Mouse (Mus musculus) WW6 (cell line): ENCODE data around the gene Agpat4.

Source experiments
- DNase-seq: peaks from one replicate; pipeline ENCODE4 v3.0.0-alpha.2; 2013; ENCODE audit warnings: low read depth, low spot score

The Agpat4 gene

DNA sequence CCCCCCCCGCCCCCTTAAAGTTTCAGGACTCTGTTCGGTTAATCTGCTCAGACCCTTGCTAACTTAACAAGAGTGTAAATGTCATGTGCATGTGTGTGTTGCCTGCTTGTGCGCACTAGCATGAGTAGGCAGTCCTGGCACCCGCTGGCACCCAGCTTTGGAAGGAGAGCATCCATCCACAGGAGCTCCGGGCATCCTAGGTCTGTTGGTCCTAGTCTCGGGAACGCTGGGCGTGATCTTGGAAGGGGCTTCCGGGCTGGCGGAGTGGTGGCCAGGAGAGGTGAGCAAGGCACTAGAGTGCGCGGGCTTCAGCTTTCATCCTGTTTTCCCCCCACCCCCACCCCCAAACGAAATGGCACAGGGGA lies at the start of gene Agpat4:
TSS of gene Agpat4 (plus strand) at position 144 of the 365 bp plus-strand sequence.
- DNase-seq: no peak

DNA sequence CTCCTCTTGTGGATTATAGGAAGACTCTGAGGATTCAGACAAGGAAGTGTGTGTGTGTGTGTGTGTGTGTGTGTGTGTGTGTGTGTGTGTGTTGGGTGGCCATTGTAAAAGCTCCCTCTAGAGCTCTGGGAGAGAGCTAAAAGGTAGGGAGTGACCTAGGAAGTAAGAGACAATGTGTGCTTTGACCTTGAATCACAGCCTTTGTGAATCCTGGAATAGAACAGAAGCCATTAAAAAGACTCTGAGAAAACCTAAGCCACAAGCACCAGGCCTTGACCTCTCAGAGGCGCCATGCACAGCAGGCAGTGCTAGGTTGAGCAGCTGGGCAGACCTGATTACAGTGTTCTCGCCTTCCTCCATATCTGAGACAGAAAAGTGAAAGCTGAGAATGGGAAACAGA lies 41.7 kb upstream of the Agpat4 start:
- DNase-seq: no peak

DNA sequence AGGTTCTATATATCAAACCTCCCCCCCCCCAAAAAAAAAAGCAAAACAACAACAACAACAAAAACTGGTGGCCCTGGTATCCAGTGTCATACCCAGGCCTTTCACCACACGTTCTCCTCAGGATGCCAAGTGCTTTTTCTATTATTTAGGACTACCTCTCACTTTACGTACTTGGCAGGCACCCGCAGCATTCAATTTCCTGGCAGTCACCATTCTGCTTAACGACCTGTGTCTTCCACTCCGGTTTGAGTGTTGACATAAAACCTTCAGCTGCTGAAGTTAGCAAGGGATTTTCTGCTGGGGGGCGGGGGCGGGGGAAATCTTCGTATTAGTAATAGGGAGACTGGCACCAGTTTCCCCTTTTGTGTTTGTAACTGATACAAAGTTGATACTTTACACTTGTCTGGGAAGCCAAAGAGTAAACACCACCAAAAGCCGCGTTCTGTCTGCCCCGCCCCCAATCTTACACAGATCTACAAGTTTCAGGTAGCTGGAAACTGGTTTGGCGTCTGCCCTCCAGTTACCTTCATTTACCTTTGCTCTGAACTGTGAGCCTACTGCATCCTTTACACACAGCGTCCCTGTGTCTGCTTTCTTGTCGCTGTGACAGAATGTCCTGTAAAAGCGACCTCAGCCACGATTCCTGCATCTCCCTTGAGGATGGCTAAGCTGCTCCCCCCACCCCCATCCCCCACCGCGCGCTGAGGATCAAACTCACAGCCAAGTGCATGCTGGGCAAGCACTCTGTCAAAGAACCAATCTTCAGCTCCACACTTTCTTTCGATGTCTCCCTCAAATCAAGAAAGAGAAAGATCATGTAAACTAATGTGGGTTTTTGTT lies 37.6 kb upstream of the Agpat4 start:
- DNase-seq: no peak

DNA sequence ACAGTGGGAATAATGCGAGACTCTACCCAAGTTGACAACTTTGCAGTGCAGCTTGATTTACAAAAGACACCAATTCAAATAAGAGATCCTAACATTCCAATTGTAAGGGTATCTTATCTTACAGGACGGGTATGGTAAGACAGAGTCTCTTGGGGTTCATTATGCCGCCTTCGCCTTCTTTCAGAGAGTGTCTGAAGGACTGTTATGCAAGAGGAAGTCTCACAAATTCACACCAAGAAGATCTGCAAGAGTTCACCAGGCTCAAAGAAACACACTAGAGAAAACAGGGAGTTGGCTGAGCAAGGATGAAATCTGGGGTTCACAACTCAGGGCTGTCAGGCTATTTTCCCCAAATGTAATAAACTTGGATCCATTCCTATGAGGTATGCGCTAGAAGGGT lies 36.3 kb upstream of the Agpat4 start:
- no peak for DNase-seq

DNA sequence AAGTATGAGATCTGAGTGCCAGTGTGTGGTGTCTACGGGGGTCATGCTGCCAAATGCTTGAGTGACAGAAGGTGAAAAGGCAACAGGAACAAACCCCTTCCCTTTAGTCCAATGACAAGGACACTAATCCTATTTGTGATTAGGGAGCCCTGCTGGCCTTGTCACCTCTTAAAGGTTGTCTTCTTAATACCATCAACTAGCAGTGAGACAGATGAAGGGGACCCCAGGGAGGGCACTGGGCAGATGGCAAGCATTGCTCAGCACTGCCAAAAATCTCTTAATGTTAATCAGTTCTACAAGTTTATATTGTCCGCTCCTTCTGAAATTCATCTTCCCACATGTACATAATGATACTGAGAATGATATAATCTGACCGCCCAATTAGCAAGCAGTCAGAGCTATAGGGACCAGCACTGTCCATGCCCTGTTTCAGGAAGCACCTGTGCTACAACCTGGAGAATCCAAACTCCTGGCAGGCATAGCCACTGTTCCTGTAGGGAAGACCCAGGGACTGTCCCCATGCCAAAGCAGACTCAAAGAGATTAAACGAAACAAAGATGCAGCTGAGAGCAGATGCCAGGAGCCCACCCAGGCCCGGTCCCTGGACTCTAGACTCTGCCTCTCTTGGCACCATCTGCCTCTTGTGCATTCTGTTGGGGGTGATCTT lies 28.1 kb upstream of the Agpat4 start:
- no peak for DNase-seq

DNA sequence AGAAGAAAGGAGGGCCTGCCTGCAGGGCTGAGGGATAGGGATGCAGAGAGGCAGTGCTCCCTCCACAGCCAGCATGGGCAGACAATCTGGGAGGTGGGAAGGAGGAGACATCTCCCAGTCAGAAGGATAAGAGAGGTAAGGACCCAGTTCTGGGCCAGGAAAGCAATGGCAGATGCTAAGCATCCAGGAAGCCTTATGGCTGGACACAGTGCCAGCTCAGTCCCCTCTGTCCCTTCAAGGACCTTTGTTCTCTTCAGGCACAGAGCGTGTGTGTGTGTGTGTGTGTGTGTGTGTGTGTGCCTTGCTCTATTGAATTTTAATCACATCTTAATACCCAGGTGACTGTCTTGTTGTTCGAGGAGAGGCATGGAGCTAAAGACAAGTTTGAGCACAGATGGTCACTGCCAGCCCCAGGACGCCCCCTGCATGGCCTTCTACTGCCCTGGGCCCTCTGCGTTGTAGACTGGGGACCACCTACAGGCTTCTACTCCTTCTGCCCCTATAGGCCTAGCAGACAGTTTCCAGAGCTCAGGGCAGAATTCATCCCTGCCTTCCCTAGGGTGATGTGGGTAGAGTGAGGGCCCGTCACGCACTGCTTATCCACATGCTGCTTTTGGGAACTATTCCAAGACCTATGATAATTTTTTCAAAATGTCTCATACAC lies 25.5 kb upstream of the Agpat4 start:
- DNase-seq: no peak

DNA sequence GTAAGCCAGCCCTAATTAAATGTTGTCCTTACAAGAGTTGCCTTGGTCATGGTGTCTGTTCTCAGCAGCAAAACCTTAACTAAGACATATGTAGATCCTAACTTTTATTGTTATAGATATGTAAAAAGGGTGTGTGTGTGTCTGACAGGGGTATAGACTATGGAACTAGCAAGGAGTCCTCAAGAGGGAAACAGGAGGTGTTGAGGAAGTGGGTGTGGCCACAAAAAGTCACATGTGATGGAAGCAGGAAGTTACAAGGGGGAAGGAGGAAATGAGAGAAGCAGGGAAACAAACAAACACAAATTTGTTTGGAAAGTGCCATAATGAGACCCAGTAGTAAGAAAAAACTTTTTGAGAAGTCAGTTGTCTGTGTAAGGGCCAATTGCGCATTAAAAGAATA lies 24.5 kb upstream of the Agpat4 start:
- DNase-seq: no peak

DNA sequence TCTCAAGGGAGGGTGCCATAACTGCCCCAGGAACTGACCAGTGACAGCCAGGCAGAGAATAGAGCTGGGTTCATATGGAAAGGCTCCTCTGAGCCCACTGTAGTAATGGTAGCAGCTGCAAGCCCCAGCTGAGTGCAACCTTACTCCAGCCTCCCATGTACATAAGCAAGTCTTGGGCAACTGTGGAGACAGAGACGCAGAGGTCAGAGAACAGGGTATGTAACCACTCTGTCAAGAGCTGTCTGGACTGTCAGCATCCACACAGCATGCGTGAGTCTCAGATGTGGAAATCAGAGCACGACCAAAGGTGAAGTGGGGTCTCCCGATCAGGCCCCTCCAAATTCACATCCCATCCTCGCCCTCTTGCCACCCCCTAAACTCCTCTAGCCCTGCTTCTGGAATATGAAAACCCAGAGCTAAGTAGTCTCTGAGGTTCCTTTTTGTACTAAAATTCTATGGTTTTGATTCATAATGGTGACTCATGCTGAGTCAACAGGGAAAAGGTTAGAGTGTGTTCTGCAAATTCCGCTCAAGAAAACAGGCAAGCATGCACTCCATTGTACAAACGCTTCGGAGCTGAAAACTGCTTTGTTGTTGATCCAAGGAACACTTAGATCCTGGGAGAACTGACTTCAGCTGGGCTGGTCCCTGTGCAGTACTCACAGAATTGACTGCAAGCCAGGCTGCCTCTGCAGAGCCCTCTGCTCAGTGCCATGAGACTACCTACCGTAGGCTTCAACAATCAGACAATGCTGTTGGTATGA lies 23.5 kb upstream of the Agpat4 start:
- no peak for DNase-seq

DNA sequence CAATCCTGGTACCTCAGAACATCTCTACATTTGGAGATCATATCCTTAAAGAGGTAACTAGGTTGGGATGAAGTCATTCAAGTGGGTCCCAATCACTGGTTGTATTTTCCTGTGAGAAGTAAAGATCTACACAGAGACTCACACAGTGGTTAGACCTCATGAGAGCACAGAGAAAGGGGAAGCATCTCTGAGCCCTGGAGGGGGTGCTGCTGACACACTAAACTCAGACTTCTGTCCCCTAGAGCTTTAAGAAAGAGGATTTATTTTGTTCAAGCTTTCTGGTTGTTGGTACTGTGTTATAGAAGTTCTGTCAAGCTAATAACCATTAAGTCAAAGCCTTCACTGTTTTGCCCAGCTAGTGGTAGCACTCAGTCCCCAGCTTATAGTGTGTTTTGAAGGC lies 19.1 kb upstream of the Agpat4 start:
- no peak for DNase-seq

DNA sequence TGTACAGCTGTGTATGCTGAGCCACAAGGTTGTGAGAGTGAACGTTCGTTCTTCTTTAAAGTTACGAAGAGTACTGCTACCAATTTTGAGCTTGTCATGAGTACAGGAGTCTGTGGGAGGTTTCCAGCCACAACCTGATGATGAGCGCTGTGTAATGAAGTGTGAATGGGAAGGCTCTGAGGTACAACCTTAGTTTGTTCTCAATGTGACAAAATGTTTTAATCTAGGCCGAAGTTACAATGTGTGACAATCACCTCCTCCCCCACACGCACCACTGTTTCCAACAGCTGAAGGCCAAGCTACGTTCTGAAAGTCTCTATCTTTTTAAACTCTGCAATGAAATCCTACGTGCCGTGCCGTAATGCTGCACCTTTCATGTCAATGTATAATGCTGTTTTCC lies 16.2 kb upstream of the Agpat4 start:
- no peak for DNase-seq

DNA sequence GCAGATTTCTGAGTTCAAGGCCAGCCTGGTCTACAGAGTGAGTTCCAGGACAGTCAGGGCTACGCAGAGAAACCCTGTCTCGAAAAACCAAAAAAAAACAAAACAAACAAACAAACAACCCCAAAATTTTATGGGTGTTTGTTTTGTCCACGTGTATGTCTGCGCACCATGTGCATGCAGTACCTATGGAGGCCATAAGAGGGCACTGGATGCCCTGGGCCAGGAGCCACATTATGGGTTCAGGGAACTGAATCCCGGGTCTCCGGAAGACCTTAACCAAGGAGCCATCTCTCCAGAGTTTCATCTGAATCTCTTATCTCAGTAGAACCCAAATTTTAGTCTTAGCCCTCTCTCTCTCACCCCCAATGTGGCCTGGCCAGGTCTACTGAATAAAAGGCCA lies 14.7 kb upstream of the Agpat4 start:
- no peak for DNase-seq

DNA sequence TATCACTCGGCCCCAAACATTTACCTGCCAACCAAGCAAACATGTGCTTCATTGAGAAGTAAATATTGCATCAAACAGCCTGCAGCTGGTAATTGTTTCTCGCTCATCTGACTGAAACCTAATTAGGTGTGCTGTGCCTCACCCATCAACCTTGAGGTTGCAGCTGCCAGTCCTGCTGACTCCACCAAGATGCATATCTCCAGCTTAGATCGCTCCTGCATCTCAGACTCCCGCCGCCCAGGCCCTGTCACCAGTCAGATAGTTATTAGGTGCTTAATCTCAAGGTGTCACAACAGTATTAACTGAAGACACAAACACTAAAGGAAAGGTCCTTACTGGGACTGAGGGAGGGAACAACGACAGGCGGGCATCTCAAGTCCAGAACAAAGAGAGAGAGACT lies 14.3 kb upstream of the Agpat4 start:
- DNase-seq: no peak

DNA sequence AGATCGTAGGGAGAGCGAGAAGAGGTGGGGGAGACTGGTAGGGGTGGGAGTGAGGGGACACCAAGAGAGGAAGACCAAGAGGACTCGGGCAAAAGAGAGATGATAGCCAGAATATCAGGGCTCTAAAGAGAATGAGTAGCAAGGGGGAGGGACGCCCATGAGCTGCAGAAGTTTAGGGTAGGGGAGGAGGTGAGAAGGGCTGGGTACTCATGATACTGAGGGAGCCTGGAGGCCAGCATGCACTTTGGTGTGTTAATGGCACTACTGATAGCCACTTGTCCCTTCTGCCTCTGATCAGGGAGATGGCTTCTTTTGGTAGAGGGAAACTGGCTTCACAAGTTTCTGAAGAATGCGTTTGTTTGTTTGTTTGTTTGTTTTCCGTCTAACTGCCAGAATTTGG lies 13.8 kb upstream of the Agpat4 start:
- no peak for DNase-seq

DNA sequence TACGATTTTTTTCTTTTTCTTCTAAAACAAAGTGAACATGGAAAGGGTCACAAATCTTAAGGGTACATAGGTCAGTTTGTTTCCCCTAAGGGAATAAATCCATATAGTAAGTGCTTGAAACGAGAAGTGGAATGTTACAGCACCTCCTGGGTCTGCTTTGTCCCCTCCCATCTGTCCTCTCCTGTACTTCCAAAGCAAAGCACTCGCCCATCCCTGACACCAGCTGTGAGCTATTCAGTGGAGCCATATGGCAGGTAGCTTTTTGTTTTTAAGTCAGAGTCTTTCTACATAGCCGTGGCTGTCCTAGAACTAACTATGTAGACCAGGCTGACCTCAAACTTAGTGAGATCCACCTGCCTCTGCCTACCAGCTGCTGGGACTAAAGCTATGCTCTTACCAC lies 12.2 kb upstream of the Agpat4 start:
- no peak for DNase-seq

DNA sequence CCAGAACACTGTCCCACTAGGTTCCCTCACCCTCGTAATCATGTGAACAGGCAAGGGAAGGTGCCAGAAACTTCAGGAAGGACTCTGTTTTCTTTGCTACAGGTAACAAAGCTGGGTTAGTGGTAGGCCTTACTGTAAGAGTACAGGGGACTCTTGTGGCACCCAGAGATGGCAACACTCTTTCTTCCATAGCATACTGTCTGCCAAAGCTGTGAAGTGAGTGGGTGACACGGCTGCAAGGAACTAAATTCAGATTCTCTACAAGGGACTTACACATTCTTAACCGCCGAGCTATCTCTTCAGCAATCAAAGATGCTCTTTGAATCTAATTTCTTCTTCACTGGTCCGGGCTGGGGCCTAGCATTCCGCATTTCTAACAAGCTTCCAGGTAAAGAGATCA lies 4.9 kb upstream of the Agpat4 start:
- no peak for DNase-seq

DNA sequence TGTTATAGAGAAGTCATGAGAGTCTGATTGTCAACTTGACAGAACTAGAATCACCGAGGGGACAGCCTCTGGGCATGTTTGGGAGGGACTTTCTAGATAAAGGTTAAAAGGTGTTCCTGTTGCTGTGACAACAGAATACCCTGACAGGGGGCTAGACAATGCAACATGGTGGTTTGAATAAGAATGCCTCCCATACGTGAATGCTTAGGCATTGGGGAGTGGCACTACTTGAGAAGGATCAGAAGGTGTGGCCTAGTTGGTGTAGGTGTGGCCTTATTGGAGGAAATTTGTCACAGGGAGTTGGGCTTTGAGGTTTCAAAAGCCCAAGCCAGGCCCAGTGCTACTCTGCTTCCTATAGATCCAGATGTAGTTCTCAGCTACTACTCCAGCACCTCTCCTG lies 3.4 kb upstream of the Agpat4 start:
- no peak for DNase-seq

DNA sequence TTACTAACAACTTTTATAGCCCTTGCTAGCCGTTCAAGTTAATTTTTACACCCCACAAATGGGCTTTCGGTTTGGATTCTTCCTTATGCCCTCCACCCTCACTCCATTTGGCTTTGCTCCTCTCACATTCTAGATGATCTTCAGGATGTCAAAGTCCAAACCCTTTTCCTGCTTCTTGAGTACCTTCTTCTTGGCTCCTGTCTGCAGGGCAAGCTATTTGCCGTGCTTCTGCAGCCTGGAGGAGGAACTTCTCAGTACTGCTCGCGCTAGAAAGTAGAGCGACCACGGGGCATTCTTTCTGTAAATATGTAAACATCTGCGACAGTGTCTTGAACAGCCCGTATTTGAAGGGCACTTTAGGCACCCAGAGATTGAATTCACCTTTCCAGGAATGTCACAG lies 373 bp upstream of the Agpat4 start:
- DNase-seq: no peak

DNA sequence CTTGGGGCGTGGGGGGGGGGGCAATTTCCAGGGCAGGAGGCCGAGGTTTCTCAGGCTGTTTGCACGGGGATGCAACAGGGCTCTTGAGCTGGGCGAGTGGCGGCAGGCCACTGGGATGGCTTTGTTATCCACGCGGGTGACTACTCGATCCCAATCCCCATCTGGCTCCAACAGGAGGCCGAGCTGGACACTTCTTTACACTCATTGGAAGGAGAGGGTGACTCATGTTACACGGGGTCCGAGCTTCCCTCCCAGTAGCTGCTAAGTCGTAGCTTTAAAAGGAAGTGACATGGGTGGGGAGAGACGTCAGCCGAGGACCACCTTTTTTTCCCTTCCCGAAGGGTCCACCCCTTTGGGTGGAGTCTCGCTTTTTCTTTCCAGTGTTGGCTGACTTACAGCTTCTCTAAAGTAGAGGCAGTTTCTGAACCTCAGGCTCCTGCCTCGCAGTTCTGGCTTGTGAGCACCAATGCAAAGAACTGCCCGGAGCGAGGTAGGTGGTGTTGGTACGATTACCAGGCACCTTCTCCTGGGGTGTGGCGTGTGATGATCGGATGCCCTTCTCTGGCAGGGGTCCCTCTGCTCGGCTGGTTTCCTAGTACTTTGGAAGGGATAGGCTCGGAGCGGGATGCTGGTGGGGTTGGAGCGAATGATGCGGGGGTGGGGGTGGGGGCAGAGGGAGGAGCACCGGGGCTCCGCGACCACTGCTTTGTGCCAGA lies 580 bp downstream of the Agpat4 start:
- DNase-seq: no peak

DNA sequence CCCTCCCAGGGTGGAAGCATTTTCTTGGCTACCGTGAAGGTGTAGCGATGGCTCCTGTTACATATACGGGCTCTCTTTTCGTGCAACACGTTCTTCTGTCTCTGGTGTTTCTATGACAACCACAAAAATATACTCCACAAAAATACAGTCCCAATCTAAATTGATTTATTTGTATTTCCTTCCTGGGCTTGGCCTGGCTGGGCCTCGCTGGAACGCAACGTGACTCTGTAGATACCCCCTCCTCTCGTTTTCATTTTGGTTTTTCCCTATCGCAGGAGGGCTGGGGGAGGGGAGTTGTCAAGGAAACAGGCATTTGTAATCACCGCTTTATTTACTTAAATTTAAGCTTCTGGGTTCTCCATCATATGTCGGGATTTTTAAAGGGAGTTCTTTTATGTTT lies 1.2 kb downstream of the Agpat4 start:
- DNase-seq: no peak

DNA sequence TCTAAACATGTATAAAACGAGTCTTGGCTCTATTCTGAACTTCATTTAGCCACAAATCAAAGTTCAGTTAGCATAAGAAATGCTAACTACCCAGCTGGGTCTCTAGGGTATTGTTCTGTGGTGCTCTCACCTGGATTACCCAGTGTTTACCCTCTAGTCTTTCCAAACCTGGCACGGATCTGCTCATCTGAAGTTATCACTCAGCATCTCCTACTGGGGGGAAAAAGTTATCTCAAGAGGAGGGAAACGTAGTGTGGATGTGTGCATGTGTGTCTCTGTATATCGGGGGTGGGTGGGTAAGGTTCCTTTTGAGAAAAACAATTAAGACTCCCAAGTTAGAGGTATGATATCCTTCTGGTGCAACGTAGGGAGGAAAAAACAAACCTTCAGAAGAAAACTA lies 1.8 kb downstream of the Agpat4 start:
- no peak for DNase-seq

DNA sequence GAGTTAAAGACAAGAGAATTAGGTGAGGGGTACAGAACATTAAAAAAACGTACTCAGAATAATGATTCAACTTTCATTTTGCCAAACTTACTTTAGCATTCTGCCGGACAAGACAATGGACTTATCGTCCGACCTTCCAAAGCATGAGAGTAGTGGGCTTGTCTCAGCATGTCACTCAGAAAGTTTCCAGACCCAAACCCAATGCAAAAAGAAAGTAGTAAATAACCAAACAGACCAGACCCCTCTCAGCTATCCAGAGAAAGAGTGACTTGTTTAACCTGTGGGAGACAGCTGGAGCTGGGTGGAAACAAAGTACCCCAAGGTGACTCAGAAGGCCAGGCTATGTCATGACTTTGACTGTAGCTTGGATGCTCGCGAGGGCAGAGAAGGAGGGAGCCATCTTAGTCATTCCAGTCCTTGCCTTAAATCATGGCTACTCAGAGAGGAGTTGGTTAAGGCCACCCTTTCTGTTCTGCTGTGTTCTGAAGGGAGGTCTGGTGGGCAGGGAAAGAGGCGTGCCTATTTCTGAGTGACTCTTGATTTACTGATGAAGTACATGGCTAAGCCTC lies 2.8 kb downstream of the Agpat4 start:
- DNase-seq: no peak
